Mouse (Mus musculus): ENCODE data around the gene Gins2.

DNA sequence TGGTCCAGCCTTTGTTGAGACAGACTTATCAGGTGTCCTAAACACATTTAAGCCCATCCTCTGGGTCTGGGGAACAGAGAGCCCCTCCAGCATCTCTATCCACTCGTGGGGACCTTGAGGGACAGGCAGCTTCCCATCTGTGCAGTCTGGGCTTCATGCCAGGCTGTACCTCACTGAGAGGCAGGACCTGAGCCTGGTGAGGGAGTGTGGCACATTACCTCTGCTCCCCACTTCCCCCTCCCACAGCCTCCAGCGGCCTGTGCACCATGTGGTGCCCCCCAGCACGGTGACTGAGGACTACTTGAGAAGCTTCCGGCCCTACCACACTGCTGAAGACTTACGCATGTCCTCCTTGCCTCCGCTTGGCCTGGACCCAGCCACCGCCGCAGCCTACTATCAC, 22.4 kb downstream of the Gins2 start:
- no peak for TF ChIP-seq CTCF (IDR thresholded peaks at IDR 0.05; ENCODE audit: low read depth)
- no peak for TF ChIP-seq EP300 (IDR thresholded peaks at IDR 0.05; ENCODE audit: low read depth)

Data from liver, embryonic 14.5 days (tissue).